In the genomic region with DNA sequence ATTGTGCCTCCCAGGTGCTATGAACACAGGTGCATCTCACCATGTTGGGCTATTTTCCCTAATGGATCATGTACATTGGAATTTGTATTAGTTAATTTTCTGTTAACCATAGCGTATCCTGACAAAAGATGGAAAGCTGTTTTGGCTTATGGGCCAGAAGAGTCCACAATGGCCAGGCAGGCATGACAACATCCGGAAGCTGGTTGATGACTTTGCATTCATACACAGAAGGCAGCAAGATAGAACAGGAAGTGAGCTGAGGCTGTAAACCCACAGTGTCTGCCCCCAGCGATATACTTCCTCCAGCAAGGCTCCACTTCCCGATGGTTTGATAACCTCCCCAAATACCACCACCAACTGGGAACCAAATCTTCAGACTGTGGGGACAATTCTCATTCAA, we compare ENCODE assay signal across 23 mouse cellular contexts. TPM values are rescaled to one million over a fixed set of nuclear protein-coding genes. Genes with fewer than 3 reads are reported as not detected.
"Had no signal": no experiment of that assay in that cellular context is flagged by ENCODE, and none has a peak within 500 bp of the region (broad histone marks: within the 10 kb centered on the region; RNA-seq: fewer than 3 reads in every experiment).

No protein-coding gene starts in this region.

- H3K36me3 ChIP-seq: neural tube, embryonic 15.5 days; stomach, embryonic 15.5 days had no signal

- H3K9ac ChIP-seq: neural tube, embryonic 15.5 days; stomach, embryonic 15.5 days had no signal

- H3K4me1 ChIP-seq: neural tube, embryonic 15.5 days; stomach, embryonic 15.5 days had no signal

- H3K27ac ChIP-seq: neural tube, embryonic 15.5 days; stomach, embryonic 15.5 days; stomach, postnatal 0 days had no signal

- H3K27me3 ChIP-seq: neural tube, embryonic 15.5 days; stomach, embryonic 15.5 days had no signal

- H3K4me3 ChIP-seq: neural tube, embryonic 15.5 days; stomach, embryonic 15.5 days had no signal

- DNase-seq: retina, postnatal 1 day; right cerebral cortex, adult 18-20 months; right cerebral cortex, postnatal 14 days; right cerebral cortex, postnatal 25 days; right cerebral cortex, postnatal 4 days; spleen, adult 18-20 months; thymus, adult 18-20 months; thymus, adult 2 months; thymus, postnatal 14 days; thymus, postnatal 25 days; thymus, postnatal 36 days; thymus, postnatal 4 days had no signal

- H3K4me2 ChIP-seq: neural tube, embryonic 15.5 days; stomach, embryonic 15.5 days had no signal

- H3K9me3 ChIP-seq: neural tube, embryonic 15.5 days; stomach, embryonic 15.5 days had no signal

RNA-seq across cellular contexts. Expression of a gene that starts 55.1 kb away (rescaled TPM):
- total RNA-seq: neutrophil, adult 5-6 weeks had no signal
- polyA plus RNA-seq: small intestine, adult 2 months; spleen, adult 2 months; stomach, embryonic 14.5 days; stomach, embryonic 15.5 days; stomach, embryonic 16.5 days; stomach, postnatal 0 days; testis, adult 2 months; thymus, adult 2 months; thymus, postnatal 0 days; urinary bladder, adult 2 months had no signal
